Mouse (Mus musculus) liver, adult 2 months (tissue): Measurements from ENCODE around the gene Rapsn. TPM values are rescaled to one million over a fixed set of nuclear protein-coding genes. Genes with fewer than 3 reads are reported as not detected.

Source experiments
- DNase-seq: peaks from one replicate; pipeline ENCODE4 v3.0.0-alpha.2; 2011; ENCODE audit warnings: low read depth, low spot score; ENCODE audit errors: extremely low read depth
- H3K27ac ChIP-seq: fragments of 200-500 bp; replicated peaks from 2 replicates; pipeline ENCODE4 v1.5.1; 2012; ENCODE audit warnings: low read depth, mild to moderate bottlenecking, control low read depth, inconsistent platforms, low read length; ENCODE audit not compliant: insufficient read depth
- H3K27me3 ChIP-seq: fragments of 200-500 bp; 2 replicates; pipeline ENCODE4 v1.6.1; 2012; ENCODE audit warnings: mild to moderate bottlenecking, moderate library complexity, low read length, inconsistent platforms; ENCODE audit not compliant: control insufficient read depth, insufficient read depth
- H3K36me3 ChIP-seq: fragments of 200-500 bp; 2 replicates; pipeline ENCODE4 v1.6.1; 2012; ENCODE audit warnings: low read length, inconsistent platforms; ENCODE audit not compliant: control insufficient read depth, insufficient read depth
- H3K4me1 ChIP-seq: fragments of 200-500 bp; 2 replicates; pipeline ENCODE4 v1.6.1; 2011; ENCODE audit warnings: low read length; ENCODE audit not compliant: control insufficient read depth, insufficient read depth
- H3K4me3 ChIP-seq: fragments of 200-500 bp; 2 replicates; pipeline ENCODE4 v1.5.1; 2011; ENCODE audit warnings: low read depth, mild to moderate bottlenecking, control low read depth, low read length, moderate library complexity; ENCODE audit not compliant: insufficient read depth
- H3K79me2 ChIP-seq: fragments of 200-500 bp; 2 replicates; pipeline ENCODE4 v1.6.1; 2012; ENCODE audit warnings: inconsistent platforms, mild to moderate bottlenecking, low read length, moderate library complexity; ENCODE audit not compliant: control insufficient read depth, insufficient read depth
- H3K9ac ChIP-seq: fragments of 200-500 bp; 2 replicates; pipeline ENCODE4 v1.6.1; 2012; ENCODE audit warnings: low read depth, mild to moderate bottlenecking, control low read depth, inconsistent platforms, low read length
- CTCF ChIP-seq: fragments of 200-500 bp; IDR thresholded peaks from 2 replicates; pipeline ENCODE4 v1.5.1; 2011; ENCODE audit warnings: low read depth, low read length, control low read depth
- POLR2A ChIP-seq: fragments of 200-500 bp; IDR thresholded peaks from 2 replicates; pipeline ENCODE4 v1.6.1; 2011; ENCODE audit warnings: low read length, control low read depth; ENCODE audit not compliant: insufficient read depth; ENCODE audit errors: extremely low read depth
- WGBS: fragments of 180-500 bp; shearing (Covaris S2); methylation state at CpG from one replicate; pipeline ENCODE4 v1.1.7; 2018; 5-methylcytosine and 5-hydroxymethylcytosine counted together
- polyA plus RNA-seq: library from polyadenylated mRNA; depleted of rRNA; stranded (reverse); fragments of >200 nt; gene quantifications from 2 replicates; pipeline ENCODE4 v1.2.3, GENCODE M21; 2012; rRNA removed
- total RNA-seq: library from RNA; depleted of rRNA; stranded (reverse); fragments of >200 nt; gene quantifications from 2 replicates; pipeline ENCODE4 v1.2.3, GENCODE M21; 2014; rRNA removed

Rapsn gene
- total RNA-seq = 0.07 TPM in 1 of 2 replicates, not detected in the other
- 0.09 TPM in 1 of 2 replicates, not detected in the other for polyA plus RNA-seq

DNA sequence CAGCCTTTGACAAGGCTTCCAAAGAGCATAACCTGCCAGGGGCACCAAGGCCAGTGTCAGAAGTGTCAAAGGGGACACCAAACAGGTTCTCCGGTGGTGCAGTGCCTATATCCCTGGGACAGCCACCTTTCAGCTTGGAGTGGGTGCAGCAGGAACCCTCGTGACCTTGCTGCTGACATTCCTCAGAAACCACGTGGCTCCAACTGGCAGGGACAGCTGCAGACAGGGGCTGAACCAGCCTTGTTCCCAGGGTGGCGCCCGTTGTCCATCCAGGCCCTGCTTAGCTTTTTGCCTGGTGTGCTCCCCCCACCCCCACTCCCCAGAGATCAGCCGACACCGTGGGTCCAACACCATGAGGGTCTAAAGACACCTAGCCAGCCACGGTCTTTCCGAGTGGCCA, at the start of gene Rapsn:
Gene Rapsn, plus strand, starts transcription at position 236 of the 400 bp plus-strand sequence.
- WGBS = 65% methylated on average over 9 of the region's 9 CpGs
- no peaks in the 10 kb centered on the region for H3K36me3 ChIP-seq
- no peak for TF ChIP-seq POLR2A
- no peak for TF ChIP-seq CTCF
- H3K4me1 ChIP-seq = no peaks in the 10 kb centered on the region; the same call in none of the 2 replicates
- no peaks in the 10 kb centered on the region for H3K27me3 ChIP-seq
- H3K79me2 ChIP-seq = no peaks in the 10 kb centered on the region
- H3K9ac ChIP-seq = no peak within 1 kb of the TSS
- no peak within 1 kb of the TSS for H3K27ac ChIP-seq
- no peak within 1 kb of the TSS for H3K4me3 ChIP-seq
- no peak for DNase-seq

DNA sequence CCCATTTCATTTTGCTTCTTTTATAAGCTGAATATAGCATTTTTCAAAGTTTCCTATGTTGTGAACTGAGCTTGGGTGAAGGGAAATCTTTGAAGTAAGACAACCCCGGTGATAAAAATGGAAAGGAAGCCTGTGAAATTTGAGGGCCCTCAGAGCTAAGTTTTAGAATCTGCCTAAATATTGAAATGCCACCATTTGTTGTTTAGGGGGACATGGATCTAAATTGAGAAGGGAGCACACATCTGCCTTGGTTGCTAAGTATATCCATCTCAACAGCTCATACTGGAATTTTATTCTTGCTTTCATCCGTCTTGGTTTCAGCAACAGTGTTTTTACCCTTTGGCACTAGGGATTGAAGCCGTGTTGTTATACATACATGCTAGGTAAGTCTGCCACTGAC, 49.4 kb upstream of the Rapsn start:
- 82% methylated on average over 3 of the region's 3 CpGs for WGBS
- Histone ChIP-seq H3K27ac (no peak overlapping the region), H3K27me3 (no peaks in the 10 kb centered on the region), H3K4me3 (no peak overlapping the region), H3K36me3 (0 out of 2 replicates have a peak, but pooled peaks cover 2% of the 10 kb centered on the region), H3K79me2 (peaks cover 22% of the 10 kb centered on the region; the same call in 1 of the 2 replicates), H3K4me1 (no peaks in the 10 kb centered on the region; the same call in none of the 2 replicates), H3K9ac (no peak overlapping the region)
- TF ChIP-seq CTCF (no peak), POLR2A (no peak)
- DNase-seq = no peak

DNA sequence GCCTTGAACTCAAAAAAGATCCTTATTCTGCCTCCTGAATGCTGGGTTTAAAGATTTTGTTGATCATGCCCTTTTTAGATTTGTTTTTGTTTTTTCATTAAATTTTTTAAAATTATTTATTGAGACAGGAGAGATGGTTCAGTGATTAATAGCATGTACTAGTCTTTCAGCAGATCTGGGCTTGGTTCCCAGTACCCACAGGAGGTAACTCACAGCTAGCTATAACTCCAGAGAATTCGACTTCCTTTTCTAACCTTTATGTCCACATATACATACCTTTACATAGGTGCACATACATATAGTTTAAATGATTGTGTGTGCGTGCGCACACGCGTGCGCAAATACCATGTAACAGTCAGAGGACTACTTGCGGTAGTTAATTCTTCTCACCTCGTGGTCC, 26.9 kb upstream of the Rapsn start:
- Histone ChIP-seq H3K4me3 (no peak overlapping the region), H3K9ac (no peak overlapping the region), H3K79me2 (no peaks in the 10 kb centered on the region; the same call in 1 of the 2 replicates), H3K36me3 (peaks cover 68% of the 10 kb centered on the region), H3K4me1 (peaks cover 2% of the 10 kb centered on the region; the same call in 1 of the 2 replicates), H3K27me3 (no peaks in the 10 kb centered on the region), H3K27ac (no peak overlapping the region)
- WGBS = 93% methylated on average over 8 of the region's 8 CpGs
- TF ChIP-seq POLR2A (no peak), CTCF (no peak)
- DNase-seq = no peak

GRCm38 (mm10) chr2:91013881-91014280, 21.5 kb upstream of the Rapsn start:
- Histone ChIP-seq H3K79me2 (no peaks in the 10 kb centered on the region), H3K36me3 (peaks cover 62% of the 10 kb centered on the region), H3K4me1 (peaks cover 4% of the 10 kb centered on the region; the same call in 1 of the 2 replicates), H3K4me3 (no peak overlapping the region), H3K27ac (no peak overlapping the region), H3K27me3 (no peaks in the 10 kb centered on the region), H3K9ac (no peak overlapping the region)
- TF ChIP-seq POLR2A (no peak), CTCF (no peak)
- DNase-seq = no peak
- 65% methylated on average over 2 of the region's 2 CpGs for WGBS

- Histone ChIP-seq H3K36me3 (peaks cover 61% of the 10 kb centered on the region), H3K4me1 (peaks cover 4% of the 10 kb centered on the region; the same call in 1 of the 2 replicates), H3K27ac (no peak overlapping the region), H3K79me2 (no peaks in the 10 kb centered on the region), H3K27me3 (no peaks in the 10 kb centered on the region), H3K4me3 (no peak overlapping the region), H3K9ac (no peak overlapping the region)
- WGBS = 88% methylated on average over 4 of the region's 4 CpGs
- no peak for DNase-seq
- TF ChIP-seq CTCF (no peak), POLR2A (no peak)
Observed at GRCm38 (mm10) chr2:91015386-91015785, 20.0 kb upstream of the Rapsn start.

DNA sequence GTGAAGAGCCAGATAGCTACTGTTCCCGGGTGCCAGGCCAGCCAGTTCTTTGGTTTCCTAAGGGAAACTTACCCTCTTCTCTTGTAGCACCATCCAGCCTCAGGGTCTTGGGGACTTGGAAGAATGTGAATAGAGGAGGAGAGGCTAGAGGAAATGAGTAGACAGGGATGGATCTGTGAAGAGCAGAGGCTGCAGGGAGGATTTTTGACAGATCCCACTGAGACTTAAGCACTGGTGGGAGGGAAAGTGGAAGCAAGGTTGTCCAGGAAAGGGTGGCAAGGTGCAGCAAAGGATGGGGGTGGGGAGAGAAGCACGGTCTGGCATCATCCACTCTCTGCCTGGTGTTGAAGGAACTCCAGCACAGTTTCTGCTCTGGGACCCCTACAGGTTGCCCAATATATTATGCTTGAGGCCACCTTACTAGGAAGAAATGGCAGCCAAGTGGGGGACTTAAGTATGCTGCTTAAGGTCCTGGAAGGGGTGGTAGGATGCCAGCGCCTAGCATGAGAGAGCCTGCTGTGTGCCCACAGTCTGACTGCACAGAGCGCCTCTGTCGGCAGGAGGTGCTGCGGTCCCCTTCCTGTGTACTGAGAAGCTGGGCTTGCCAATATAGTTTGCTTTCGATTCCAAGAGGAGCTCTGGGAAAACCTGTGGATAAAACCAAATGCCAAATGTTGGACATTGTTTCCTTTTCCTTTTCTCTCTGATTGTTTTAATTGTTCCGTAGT, 17.2 kb upstream of the Rapsn start:
- peaks cover 42% of the 10 kb centered on the region for H3K36me3 ChIP-seq
- H3K27ac ChIP-seq = no peak overlapping the region
- no peak for DNase-seq
- H3K4me1 ChIP-seq = peaks cover 4% of the 10 kb centered on the region; the same call in 1 of the 2 replicates
- no peaks in the 10 kb centered on the region for H3K27me3 ChIP-seq
- no peak for TF ChIP-seq POLR2A
- peak; percentile 47; the same call in 1 of the 2 replicates for TF ChIP-seq CTCF
- no peaks in the 10 kb centered on the region for H3K79me2 ChIP-seq
- no peak overlapping the region for H3K9ac ChIP-seq
- H3K4me3 ChIP-seq = no peak overlapping the region
- 78% methylated on average over 8 of the region's 8 CpGs for WGBS
